Mouse (Mus musculus): ENCODE measurements around the gene Vps37c. TPM values are rescaled to one million over a fixed set of nuclear protein-coding genes. Genes with fewer than 3 reads are reported as not detected.

Vps37c gene
- total and polyA plus RNA-seq, 3 experiments: 8.1 to 11.9 TPM; not detected in 1

- no peaks in the 10 kb centered on the region for H3K9me3 ChIP-seq (replicated peaks; ENCODE audit: insufficient read depth, low read length)
- peaks cover 0 to 8% of the 10 kb centered on the region in 2 experiments; a peak in 2 of 4 replicates for H3K36me3 ChIP-seq (ENCODE audit: control insufficient read depth in 1 of 2, insufficient read depth in 2 of 2, low read length in 2 of 2)
- H3K79me2 ChIP-seq (ENCODE audit: control insufficient read depth, insufficient read depth, low read length, poor library complexity): no peaks in the 10 kb centered on the region
- TF ChIP-seq MYB (IDR thresholded peaks at IDR 0.05; ENCODE audit: low read depth, low read length): no peak
- no peak for TF ChIP-seq TAL1 (IDR thresholded peaks at IDR 0.05; ENCODE audit: low read length)
- TF ChIP-seq GABPA (IDR thresholded peaks at IDR 0.05; ENCODE audit: low read depth, low read length): no peak
- no peak for TF ChIP-seq USF2 (IDR thresholded peaks at IDR 0.05; ENCODE audit: borderline replicate concordance in 1 of 2, insufficient read depth in 1 of 2, low read depth in 1 of 2, low read length in 2 of 2)
- no peak for TF ChIP-seq ZNF384 (IDR thresholded peaks at IDR 0.05; ENCODE audit: low read depth, low read length)
- TF ChIP-seq TCF12 (IDR thresholded peaks at IDR 0.05; ENCODE audit: low read depth, low read length): no peak
- no peak for TF ChIP-seq ZMIZ1 (IDR thresholded peaks at IDR 0.05; ENCODE audit: low read depth, low read length)
- no peak for TF ChIP-seq NRF1 (IDR thresholded peaks at IDR 0.05; ENCODE audit: insufficient read depth, low read depth, low read length, poor library complexity, severe bottlenecking)
- no peak for TF ChIP-seq UBTF (IDR thresholded peaks at IDR 0.05; ENCODE audit: borderline replicate concordance, insufficient read depth, low read depth, low read length)
- no peak for TF ChIP-seq SMC3 (IDR thresholded peaks at IDR 0.05; ENCODE audit: low read depth, low read length)
- TF ChIP-seq JUND (IDR thresholded peaks at IDR 0.05; ENCODE audit: low read depth, low read length): no peak
- TF ChIP-seq MAFK (IDR thresholded peaks at IDR 0.05; ENCODE audit: borderline replicate concordance, low read depth, low read length): no peak
- TF ChIP-seq CTCF (IDR thresholded peaks at IDR 0.05 in 2 of 3, conservative IDR thresholded peaks at IDR 0.05 in 1 of 3; ENCODE audit: control insufficient read depth in 1 of 3, insufficient read depth in 1 of 3, low read depth in 2 of 3, low read length in 3 of 3, poor library complexity in 1 of 3, severe bottlenecking in 1 of 3): no peak
- DNase-seq (ENCODE audit: low read depth, low spot score): no peak
- peaks cover 2 to 9% of the 10 kb centered on the region in 2 experiments; a peak in 3 of 4 replicates for H3K4me1 ChIP-seq (ENCODE audit: control insufficient read depth in 1 of 2, insufficient read depth in 2 of 2, low read length in 2 of 2)
- H3K4me3 ChIP-seq (ENCODE audit: control insufficient read depth in 1 of 2, insufficient read depth in 1 of 2, low read depth in 2 of 2, low read length in 2 of 2): no peak overlapping the region
- no peak overlapping the region for H3K27ac ChIP-seq (ENCODE audit: control insufficient read depth, low read depth, low read length)
- no peaks in the 10 kb centered on the region for H3K27me3 ChIP-seq (ENCODE audit: control insufficient read depth in 1 of 2, insufficient read depth in 2 of 2, low read length in 2 of 2)
- H3K9ac ChIP-seq (ENCODE audit: control insufficient read depth, low read depth, low read length, poor library complexity, severe bottlenecking): no peak overlapping the region
These were observed 40.4 kb upstream of the Vps37c start for GRCm38 (mm10) chr19:10648156-10648555.

DNA sequence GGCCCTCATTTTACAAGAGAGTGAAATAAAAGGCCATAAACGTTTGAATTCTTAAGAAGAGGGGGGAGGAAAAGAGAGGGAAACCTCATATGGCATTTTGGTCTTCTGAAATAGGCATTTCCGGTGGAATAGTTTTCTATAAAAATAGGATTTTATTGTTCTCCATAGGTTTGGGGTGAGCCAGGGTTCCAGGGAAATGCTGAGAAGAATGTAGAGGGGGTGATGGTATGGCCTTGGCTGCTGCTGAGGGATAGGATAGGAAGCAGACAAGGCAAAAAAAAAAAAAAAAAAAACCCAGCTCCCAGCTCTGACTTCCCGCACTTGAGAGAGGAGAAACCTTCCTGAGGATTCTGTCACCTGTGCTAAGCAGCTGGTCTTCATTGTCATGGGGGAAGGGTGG, 32.5 kb upstream of the Vps37c start:
- H3K27me3 ChIP-seq (ENCODE audit: control insufficient read depth in 1 of 2, insufficient read depth in 2 of 2, low read length in 2 of 2): no peaks in the 10 kb centered on the region
- no peak for TF ChIP-seq ETS1 (IDR thresholded peaks at IDR 0.05; ENCODE audit: low read depth, low read length)
- no peak for TF ChIP-seq GATA1 (IDR thresholded peaks at IDR 0.05; ENCODE audit: low read depth, low read length)
- no peak for TF ChIP-seq POLR2A (IDR thresholded peaks at IDR 0.05; ENCODE audit: control insufficient read depth in 1 of 2, insufficient read depth in 1 of 2, low read depth in 1 of 2, low read length in 2 of 2, poor library complexity in 1 of 2)
- TF ChIP-seq CHD2 (IDR thresholded peaks at IDR 0.05; ENCODE audit: low read length): no peak
- TF ChIP-seq CTCF (IDR thresholded peaks at IDR 0.05 in 2 of 3, conservative IDR thresholded peaks at IDR 0.05 in 1 of 3; ENCODE audit: control insufficient read depth in 1 of 3, insufficient read depth in 1 of 3, low read depth in 2 of 3, low read length in 3 of 3, poor library complexity in 1 of 3, severe bottlenecking in 1 of 3): no peak
- TF ChIP-seq ELF1 (IDR thresholded peaks at IDR 0.05; ENCODE audit: low read depth, low read length): no peak
- TF ChIP-seq TBP (IDR thresholded peaks at IDR 0.05; ENCODE audit: low read depth, low read length): no peak
- no peak for TF ChIP-seq USF2 (IDR thresholded peaks at IDR 0.05; ENCODE audit: borderline replicate concordance in 1 of 2, insufficient read depth in 1 of 2, low read depth in 1 of 2, low read length in 2 of 2)
- TF ChIP-seq SMC3 (IDR thresholded peaks at IDR 0.05; ENCODE audit: low read depth, low read length): no peak
- no peak for TF ChIP-seq NRF1 (IDR thresholded peaks at IDR 0.05; ENCODE audit: insufficient read depth, low read depth, low read length, poor library complexity, severe bottlenecking)
- no peak for TF ChIP-seq E2F4 (IDR thresholded peaks at IDR 0.05; ENCODE audit: borderline replicate concordance, low read depth, low read length)
- no peak for TF ChIP-seq ZNF384 (IDR thresholded peaks at IDR 0.05; ENCODE audit: low read depth, low read length)
- no peak for TF ChIP-seq MAFK (IDR thresholded peaks at IDR 0.05; ENCODE audit: borderline replicate concordance, low read depth, low read length)
- TF ChIP-seq HCFC1 (IDR thresholded peaks at IDR 0.05; ENCODE audit: low read depth, low read length): no peak
- no peak for TF ChIP-seq NELFE (IDR thresholded peaks at IDR 0.05; ENCODE audit: low read depth, low read length)
- no peak for TF ChIP-seq ZKSCAN1 (IDR thresholded peaks at IDR 0.05; ENCODE audit: low read depth, low read length)
- TF ChIP-seq RAD21 (IDR thresholded peaks at IDR 0.05; ENCODE audit: low read depth, low read length): no peak
- TF ChIP-seq SIN3A (IDR thresholded peaks at IDR 0.05; ENCODE audit: low read length): no peak
- no peaks in the 10 kb centered on the region for H3K79me2 ChIP-seq (ENCODE audit: control insufficient read depth, insufficient read depth, low read length, poor library complexity)
- H3K4me1 ChIP-seq (ENCODE audit: control insufficient read depth in 1 of 2, insufficient read depth in 2 of 2, low read length in 2 of 2): peaks cover 5 to 17% of the 10 kb centered on the region in 2 experiments
- no peak for DNase-seq (ENCODE audit: low read depth, low spot score)
- H3K9ac ChIP-seq (ENCODE audit: control insufficient read depth, low read depth, low read length, poor library complexity, severe bottlenecking): no peak overlapping the region
- H3K9me3 ChIP-seq (replicated peaks; ENCODE audit: insufficient read depth, low read length): no peaks in the 10 kb centered on the region
- H3K27ac ChIP-seq (ENCODE audit: control insufficient read depth, low read depth, low read length): no peak overlapping the region
- no peak overlapping the region for H3K4me3 ChIP-seq (ENCODE audit: control insufficient read depth in 1 of 2, insufficient read depth in 1 of 2, low read depth in 2 of 2, low read length in 2 of 2)
- H3K36me3 ChIP-seq (ENCODE audit: control insufficient read depth in 1 of 2, insufficient read depth in 2 of 2, low read length in 2 of 2): peaks cover 0 to 23% of the 10 kb centered on the region in 2 experiments; a peak in 2 of 4 replicates

All from MEL (cell line).